Mouse (Mus musculus): ENCODE data around the gene Arl2bp. TPM values are rescaled to one million over a fixed set of nuclear protein-coding genes. Genes with fewer than 3 reads are reported as not detected.

Arl2bp gene
- polyA plus RNA-seq, 1 experiment, result 50.7 TPM

GRCm38 (mm10) chr8:94711160-94711718 lies 44.8 kb downstream of the Arl2bp start:
- Histone ChIP-seq H3K36me3 (ENCODE audit: control insufficient read depth, insufficient read depth, low read length) (no peaks in the 10 kb centered on the region), H3K4me3 (ENCODE audit: low read depth, low read length) (no peak overlapping the region), H3K27me3 (ENCODE audit: control insufficient read depth, insufficient read depth, low read length) (no peaks in the 10 kb centered on the region), H3K4me1 (ENCODE audit: control insufficient read depth, insufficient read depth, insufficient read length, low read length) (peaks cover 3% of the 10 kb centered on the region; the same call in 1 of the 2 replicates), H3K27ac (ENCODE audit: insufficient read depth, low read depth, low read length) (peak overlapping the region; percentile 69)
- 50% methylated on average over 5 of the region's 5 CpGs for WGBS
- TF ChIP-seq CTCF (IDR thresholded peaks at IDR 0.05; ENCODE audit: extremely low read depth, insufficient read length, insufficient replicate concordance, low read depth, low read length) (no peak), POLR2A (IDR thresholded peaks at IDR 0.05; ENCODE audit: low read depth, low read length) (no peak)

GRCm38 (mm10) chr8:94714556-94714955 lies 48.2 kb downstream of the Arl2bp start:
- no peak overlapping the region for H3K4me3 ChIP-seq (ENCODE audit: low read depth, low read length)
- no peaks in the 10 kb centered on the region for H3K36me3 ChIP-seq (ENCODE audit: control insufficient read depth, insufficient read depth, low read length)
- 38% methylated on average over 5 of the region's 5 CpGs for WGBS
- H3K27me3 ChIP-seq (ENCODE audit: control insufficient read depth, insufficient read depth, low read length), result no peaks in the 10 kb centered on the region
- peaks cover 3% of the 10 kb centered on the region; the same call in 1 of the 2 replicates for H3K4me1 ChIP-seq (ENCODE audit: control insufficient read depth, insufficient read depth, insufficient read length, low read length)
- H3K27ac ChIP-seq (ENCODE audit: insufficient read depth, low read depth, low read length), result no peak overlapping the region
- TF ChIP-seq CTCF (IDR thresholded peaks at IDR 0.05; ENCODE audit: extremely low read depth, insufficient read length, insufficient replicate concordance, low read depth, low read length) (no peak), POLR2A (IDR thresholded peaks at IDR 0.05; ENCODE audit: low read depth, low read length) (no peak)

GRCm38 (mm10) chr8:94715871-94716270 lies 49.5 kb downstream of the Arl2bp start:
- Histone ChIP-seq H3K4me3 (ENCODE audit: low read depth, low read length) (no peak overlapping the region), H3K4me1 (ENCODE audit: control insufficient read depth, insufficient read depth, insufficient read length, low read length) (peaks cover 3% of the 10 kb centered on the region; the same call in 1 of the 2 replicates), H3K36me3 (ENCODE audit: control insufficient read depth, insufficient read depth, low read length) (no peaks in the 10 kb centered on the region), H3K27me3 (ENCODE audit: control insufficient read depth, insufficient read depth, low read length) (no peaks in the 10 kb centered on the region), H3K27ac (ENCODE audit: insufficient read depth, low read depth, low read length) (no peak overlapping the region)
- WGBS, result 85% methylated on average over 3 of the region's 3 CpGs
- TF ChIP-seq POLR2A (IDR thresholded peaks at IDR 0.05; ENCODE audit: low read depth, low read length), result no peak
- no peak for TF ChIP-seq CTCF (IDR thresholded peaks at IDR 0.05; ENCODE audit: extremely low read depth, insufficient read length, insufficient replicate concordance, low read depth, low read length)

GRCm38 (mm10) chr8:94716841-94717240 lies 50.4 kb downstream of the Arl2bp start:
- WGBS, result 80% methylated on average over 1 of the region's 1 CpGs
- Histone ChIP-seq H3K27me3 (ENCODE audit: control insufficient read depth, insufficient read depth, low read length) (no peaks in the 10 kb centered on the region), H3K4me3 (ENCODE audit: low read depth, low read length) (no peak overlapping the region), H3K4me1 (ENCODE audit: control insufficient read depth, insufficient read depth, insufficient read length, low read length) (no peaks in the 10 kb centered on the region), H3K27ac (ENCODE audit: insufficient read depth, low read depth, low read length) (no peak overlapping the region), H3K36me3 (ENCODE audit: control insufficient read depth, insufficient read depth, low read length) (no peaks in the 10 kb centered on the region)
- no peak for TF ChIP-seq CTCF (IDR thresholded peaks at IDR 0.05; ENCODE audit: extremely low read depth, insufficient read length, insufficient replicate concordance, low read depth, low read length)
- no peak for TF ChIP-seq POLR2A (IDR thresholded peaks at IDR 0.05; ENCODE audit: low read depth, low read length)

Other genes starting within 250 kb of the Arl2bp start
- gene Nlrc5, start 232.2 kb upstream of the Arl2bp start, polyA plus RNA-seq (2012; rRNA removed), result 3.4 and 7.4 TPM in 2 replicates
- 25.7 and 108 TPM in 2 replicates for gene Cpne2, start 133.6 kb upstream of the Arl2bp start, polyA plus RNA-seq (2012; rRNA removed)
- 1.9 and 3.5 TPM in 2 replicates for gene Rspry1, start 64.7 kb upstream of the Arl2bp start, polyA plus RNA-seq (2012; rRNA removed)
- 9.1 and 24.2 TPM in 2 replicates for gene Fam192a, start 64.6 kb upstream of the Arl2bp start, polyA plus RNA-seq (2012; rRNA removed)
- 50.9 and 84.3 TPM in 2 replicates for gene Pllp, start 29.7 kb downstream of the Arl2bp start, polyA plus RNA-seq (2012; rRNA removed)
- gene Ccl22, start 79.0 kb downstream of the Arl2bp start, polyA plus RNA-seq (2012; rRNA removed), result 4.2 and 6.5 TPM in 2 replicates
- 55.9 and 160 TPM in 2 replicates for gene Cx3cl1, start 105.4 kb downstream of the Arl2bp start, polyA plus RNA-seq (2012; rRNA removed)
- gene Ccl17, start 143.9 kb downstream of the Arl2bp start, polyA plus RNA-seq (2012; rRNA removed), result 0.62 and 0.94 TPM in 2 replicates
- gene Coq9, start 171.7 kb downstream of the Arl2bp start, polyA plus RNA-seq (2012; rRNA removed), result 154 and 238 TPM in 2 replicates
- 16.7 and 32.0 TPM in 2 replicates for gene Ciapin1, start 171.8 kb downstream of the Arl2bp start, polyA plus RNA-seq (2012; rRNA removed)
- 32.3 and 57.1 TPM in 2 replicates for gene Polr2c, start 190.8 kb downstream of the Arl2bp start, polyA plus RNA-seq (2012; rRNA removed)
- gene Dok4, start 209.7 kb downstream of the Arl2bp start, polyA plus RNA-seq (2012; rRNA removed), result 58.8 and 156 TPM in 2 replicates